8 mouse cellular contexts compared by ENCODE assay signal in the genomic region with DNA sequence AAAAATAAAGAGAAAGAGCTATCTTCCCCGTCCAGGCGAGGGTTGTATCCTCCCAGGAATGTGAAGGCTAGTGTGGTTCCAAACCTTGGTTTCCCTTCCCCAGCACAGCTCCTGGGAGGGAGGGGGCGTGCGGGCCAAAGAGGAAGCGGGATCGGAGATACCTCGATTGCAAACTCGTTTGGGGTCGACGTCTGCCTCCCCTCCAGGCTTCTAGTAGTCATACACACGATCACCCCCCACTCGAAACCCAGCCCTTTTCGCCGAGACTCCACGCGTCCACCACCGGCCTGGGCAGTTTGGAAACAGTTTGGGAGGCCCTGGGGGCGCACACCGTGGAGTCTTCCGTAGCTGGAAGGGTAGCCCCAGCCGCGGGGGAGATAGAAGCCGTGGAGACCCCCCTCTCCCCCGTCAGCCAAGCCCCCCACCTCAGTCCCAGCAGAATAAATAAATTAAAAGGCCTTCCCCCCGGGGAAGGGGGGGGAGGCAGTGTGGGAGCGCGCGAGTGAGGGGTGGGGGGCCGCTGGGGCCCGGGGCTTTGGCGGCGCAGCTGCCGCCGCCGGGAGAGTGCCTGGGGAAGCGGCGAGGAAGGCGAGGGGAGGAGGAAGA. TPM values are rescaled to one million over a fixed set of nuclear protein-coding genes. Genes with fewer than 3 reads are reported as not detected.
DNase-seq lines count a peak whose midpoint lies in the region; ATAC-seq and TF ChIP-seq lines count a peak whose summit lies in the region.

No protein-coding gene starts in this region.

- in situ Hi-C loops in ES-E14 (cut with MboI; ENCODE audit: low sequenced_read_pairs in 2 of 2, unreplicated experiment in 2 of 2), result no loop called here

- peak overlapping the region; percentile 90 for H3K9ac ChIP-seq in ES-E14 (ENCODE audit: insufficient read depth, low read depth, low read length, poor library complexity, severe bottlenecking)
- peak overlapping the region; percentile 97 for H3K9ac ChIP-seq in heart, embryonic 16.5 days (ENCODE audit: low read length)
- H3K9ac ChIP-seq in limb, embryonic 14.5 days (ENCODE audit: low read depth, low read length, severe bottlenecking), result peak overlapping the region; percentile 99
- H3K9ac ChIP-seq in midbrain, embryonic 14.5 days (replicated peaks; ENCODE audit: low read length), result peak overlapping the region; percentile 100

- WGBS in kidney, adult 2 months, result under 1% methylated on average over 37 of the region's 38 CpGs
- under 1% methylated on average over 37 of the region's 38 CpGs for WGBS in heart, embryonic 16.5 days
- under 1% methylated on average over 25 of the region's 38 CpGs for WGBS in limb, embryonic 14.5 days
- under 1% methylated on average over 35 of the region's 38 CpGs for WGBS in midbrain, embryonic 14.5 days

- H3K4me3 ChIP-seq in kidney, adult 2 months (ENCODE audit: insufficient read depth, low read depth, low read length), result peak overlapping the region; percentile 57
- H3K4me3 ChIP-seq in ES-E14 (ENCODE audit: insufficient read depth in 1 of 2, low read depth in 1 of 2, low read length in 2 of 2, poor library complexity in 1 of 2, severe bottlenecking in 1 of 2), result peak overlapping the region; percentile 63 to 76
- peak overlapping the region; percentile 78 for H3K4me3 ChIP-seq in heart, embryonic 16.5 days (ENCODE audit: low read length)
- H3K4me3 ChIP-seq in limb, embryonic 14.5 days (replicated peaks; ENCODE audit: low read length), result peak overlapping the region; percentile 93
- H3K4me3 ChIP-seq in midbrain, embryonic 14.5 days (replicated peaks; ENCODE audit: low read depth, low read length), result peak overlapping the region; percentile 91

- no peak for TF ChIP-seq POLR2A in kidney, adult 2 months (IDR thresholded peaks at IDR 0.05; ENCODE audit: low read depth, low read length)
- TF ChIP-seq POLR2A in limb, embryonic 14.5 days (IDR thresholded peaks at IDR 0.05; ENCODE audit: borderline replicate concordance, extremely low read depth, insufficient read depth, insufficient read length), result no peak; the same call in 1 of the 2 replicates

- no peaks in the 10 kb centered on the region; the same call in 1 of the 2 replicates for H3K36me3 ChIP-seq in kidney, adult 2 months (ENCODE audit: control insufficient read depth, insufficient read depth, low read length)
- H3K36me3 ChIP-seq in ES-E14 (ENCODE audit: control insufficient read depth, insufficient read depth, low read length, poor library complexity, severe bottlenecking), result peaks cover 17% of the 10 kb centered on the region
- peaks cover 5% of the 10 kb centered on the region for H3K36me3 ChIP-seq in heart, embryonic 16.5 days (ENCODE audit: control insufficient read depth, insufficient read depth)
- peaks cover 19% of the 10 kb centered on the region for H3K36me3 ChIP-seq in limb, embryonic 14.5 days (ENCODE audit: control insufficient read depth, insufficient read depth, low read length)
- peaks cover 18% of the 10 kb centered on the region for H3K36me3 ChIP-seq in midbrain, embryonic 14.5 days (ENCODE audit: control insufficient read depth, insufficient read depth, low read length)

- ATAC-seq in heart, embryonic 16.5 days (replicated peaks; ENCODE audit: extremely low read depth, insufficient read depth, low FRiP score), result peak; percentile 4; the same call in 1 of the 2 replicates
- ATAC-seq in limb, embryonic 14.5 days (ENCODE audit: low FRiP score, low read depth), result peak; percentile 8; the same call in 1 of the 2 replicates
- peak; percentile 25 for ATAC-seq in midbrain, embryonic 14.5 days (ENCODE audit: low FRiP score, low TSS enrichment)

- peak overlapping the region; percentile 96 for H3K27ac ChIP-seq in kidney, adult 2 months (ENCODE audit: insufficient read depth, low read depth, low read length)
- H3K27ac ChIP-seq in ES-E14 (ENCODE audit: insufficient read depth, low read depth, low read length, poor library complexity, severe bottlenecking), result peak overlapping the region; percentile 94
- H3K27ac ChIP-seq in heart, embryonic 16.5 days (ENCODE audit: low read length), result peak overlapping the region; percentile 100
- H3K27ac ChIP-seq in limb, embryonic 14.5 days (replicated peaks; ENCODE audit: low read depth, low read length), result peak overlapping the region; percentile 100
- H3K27ac ChIP-seq in midbrain, embryonic 14.5 days (replicated peaks; ENCODE audit: low read depth, low read length), result peak overlapping the region; percentile 100

- no peaks in the 10 kb centered on the region for H3K9me3 ChIP-seq in ES-E14 (ENCODE audit: control insufficient read depth, insufficient read depth, low read depth, low read length)
- no peaks in the 10 kb centered on the region for H3K9me3 ChIP-seq in heart, embryonic 16.5 days (replicated peaks; ENCODE audit: control insufficient read depth, low read length)
- H3K9me3 ChIP-seq in limb, embryonic 14.5 days (ENCODE audit: control insufficient read depth, low read length), result no peaks in the 10 kb centered on the region
- no peaks in the 10 kb centered on the region for H3K9me3 ChIP-seq in midbrain, embryonic 14.5 days (ENCODE audit: control insufficient read depth, low read length)

- H3K27me3 ChIP-seq in kidney, adult 2 months (replicated peaks; ENCODE audit: control insufficient read depth, insufficient read depth, low read length), result no peaks in the 10 kb centered on the region
- no peaks in the 10 kb centered on the region for H3K27me3 ChIP-seq in heart, embryonic 16.5 days (ENCODE audit: control insufficient read depth, insufficient read depth, low read length)
- no peaks in the 10 kb centered on the region for H3K27me3 ChIP-seq in limb, embryonic 14.5 days (ENCODE audit: control insufficient read depth, insufficient read depth, low read length)
- H3K27me3 ChIP-seq in midbrain, embryonic 14.5 days (ENCODE audit: control insufficient read depth, insufficient read depth, low read length), result no peaks in the 10 kb centered on the region

- DNase-seq in kidney, adult 2 months, result no peak
- DNase-seq in kidney, adult 9 months, result no peak
- DNase-seq in ES-E14 (ENCODE audit: low read depth, low spot score), result no peak
- peak; percentile 80 for DNase-seq in embryo, embryonic 10 days (ENCODE audit: low spot score)
- DNase-seq in limb, embryonic 14.5 days (ENCODE audit: low spot score), result peak; percentile 60
- DNase-seq in midbrain, embryonic 14.5 days, result peak; percentile 80
- DNase-seq in thymus, postnatal 10 days (ENCODE audit: low spot score in 2 of 2), result peak; percentile 54 to 72

- H3K4me2 ChIP-seq in heart, embryonic 16.5 days (ENCODE audit: low read depth, low read length), result peak overlapping the region; percentile 97
- H3K4me2 ChIP-seq in limb, embryonic 14.5 days (replicated peaks; ENCODE audit: low read depth, low read length, severe bottlenecking), result peak overlapping the region; percentile 100
- H3K4me2 ChIP-seq in midbrain, embryonic 14.5 days (ENCODE audit: low read length), result peak overlapping the region; percentile 100

- no peak for TF ChIP-seq CTCF in kidney, adult 2 months (conservative IDR thresholded peaks at IDR 0.05; ENCODE audit: insufficient read depth, insufficient read length, low read depth, low read length)

- peaks cover 16% of the 10 kb centered on the region for H3K4me1 ChIP-seq in kidney, adult 2 months (ENCODE audit: control insufficient read depth, insufficient read depth, low read length)
- peaks cover 8 to 11% of the 10 kb centered on the region in 2 experiments; a peak in 2 of 4 replicates for H3K4me1 ChIP-seq in ES-E14 (ENCODE audit: control insufficient read depth in 2 of 2, insufficient read depth in 2 of 2, low read length in 2 of 2, poor library complexity in 1 of 2)
- H3K4me1 ChIP-seq in heart, embryonic 16.5 days (ENCODE audit: control insufficient read depth, insufficient read depth, low read length), result peaks cover 44% of the 10 kb centered on the region
- peaks cover 38% of the 10 kb centered on the region for H3K4me1 ChIP-seq in limb, embryonic 14.5 days (ENCODE audit: control insufficient read depth, insufficient read depth, low read length)
- peaks cover 35% of the 10 kb centered on the region for H3K4me1 ChIP-seq in midbrain, embryonic 14.5 days (ENCODE audit: control insufficient read depth, insufficient read depth, low read length)

TF ChIP-seq in ES-E14, 5 proteins besides CTCF, POLR2A, EP300 and RAD21:
- TF ChIP-seq HCFC1 (IDR thresholded peaks at IDR 0.05; ENCODE audit: borderline replicate concordance, insufficient read depth, low read length) (no peak), CHD2 (IDR thresholded peaks at IDR 0.05; ENCODE audit: low read depth, low read length) (no peak)

RNA-seq across cellular contexts. Expression of a gene that starts 0.3 kb away (rescaled TPM):
- 6.7 and 8.8 TPM in 2 replicates for polyA plus RNA-seq in kidney, adult 2 months (2012; rRNA removed)
- total RNA-seq in ES-E14 (2012; rRNA removed), result 7.6 and 9.8 TPM in 2 replicates
- 6.0 and 6.5 TPM in 2 replicates for polyA plus RNA-seq in heart, embryonic 16.5 days (2015; fragmentation: Nextera tagmentation; extraction: Ambion mirVana)
- 15.0 and 17.5 TPM in 2 replicates for polyA plus RNA-seq in limb, embryonic 14.5 days (2012; rRNA removed)
- polyA plus RNA-seq in limb, embryonic 14.5 days (2014; fragmentation: Nextera tagmentation; extraction: Ambion mirVana), result 11.7 and 13.2 TPM in 2 replicates
- polyA plus RNA-seq in midbrain, embryonic 14.5 days (2014; fragmentation: Nextera tagmentation; extraction: Ambion mirVana), result 14.2 and 15.0 TPM in 2 replicates

RNA-seq across cellular contexts. Expression of a gene that starts 9.2 kb away (rescaled TPM):
- 12.1 and 13.4 TPM in 2 replicates for polyA plus RNA-seq in kidney, adult 2 months (2012; rRNA removed)
- total RNA-seq in ES-E14 (2012; rRNA removed), result 2.3 and 2.5 TPM in 2 replicates
- polyA plus RNA-seq in heart, embryonic 16.5 days (2015; fragmentation: Nextera tagmentation; extraction: Ambion mirVana), result 2.2 and 2.4 TPM in 2 replicates
- polyA plus RNA-seq in limb, embryonic 14.5 days (2012; rRNA removed), result 5.8 and 6.6 TPM in 2 replicates
- 3.9 and 4.9 TPM in 2 replicates for polyA plus RNA-seq in limb, embryonic 14.5 days (2014; fragmentation: Nextera tagmentation; extraction: Ambion mirVana)
- polyA plus RNA-seq in midbrain, embryonic 14.5 days (2014; fragmentation: Nextera tagmentation; extraction: Ambion mirVana), result 7.1 and 8.9 TPM in 2 replicates

RNA-seq across cellular contexts. Expression of a gene that starts 27.6 kb away (rescaled TPM):
- 34.2 and 35.1 TPM in 2 replicates for polyA plus RNA-seq in kidney, adult 2 months (2012; rRNA removed)
- 22.9 and 27.0 TPM in 2 replicates for total RNA-seq in ES-E14 (2012; rRNA removed)
- polyA plus RNA-seq in heart, embryonic 16.5 days (2015; fragmentation: Nextera tagmentation; extraction: Ambion mirVana), result 60.0 and 63.8 TPM in 2 replicates
- 44.0 and 47.0 TPM in 2 replicates for polyA plus RNA-seq in limb, embryonic 14.5 days (2012; rRNA removed)
- 61.1 and 65.1 TPM in 2 replicates for polyA plus RNA-seq in limb, embryonic 14.5 days (2014; fragmentation: Nextera tagmentation; extraction: Ambion mirVana)
- 51.3 and 61.2 TPM in 2 replicates for polyA plus RNA-seq in midbrain, embryonic 14.5 days (2014; fragmentation: Nextera tagmentation; extraction: Ambion mirVana)

RNA-seq across cellular contexts. Expression of a gene that starts 40.9 kb away (rescaled TPM):
- polyA plus RNA-seq in kidney, adult 2 months (2012; rRNA removed), result 418 and 439 TPM in 2 replicates
- not detected in 2 replicates for total RNA-seq in ES-E14 (2012; rRNA removed)
- polyA plus RNA-seq in heart, embryonic 16.5 days (2015; fragmentation: Nextera tagmentation; extraction: Ambion mirVana), result 0.20 and 0.46 TPM in 2 replicates
- not detected in 2 replicates for polyA plus RNA-seq in limb, embryonic 14.5 days (2012; rRNA removed)
- not detected in 2 replicates for polyA plus RNA-seq in limb, embryonic 14.5 days (2014; fragmentation: Nextera tagmentation; extraction: Ambion mirVana)
- not detected in 2 replicates for polyA plus RNA-seq in midbrain, embryonic 14.5 days (2014; fragmentation: Nextera tagmentation; extraction: Ambion mirVana)

Comparison
In these comparisons a context has a peak if more than half of its experiments do, and no peak if none do; other contexts are left out.
1. DNase-seq: peak in embryo, embryonic 10 days (single experiment), limb, embryonic 14.5 days (single experiment), midbrain, embryonic 14.5 days (single experiment) and thymus, postnatal 10 days (2 of 2); none in kidney, adult 2 months (single experiment), kidney, adult 9 months (single experiment) and ES-E14 (single experiment).
2. Peak in every context shown above with its lines, with median percentiles within 50 percentile points of each other: H3K27ac ChIP-seq, H3K4me3 ChIP-seq, H3K9ac ChIP-seq, ATAC-seq and H3K4me2 ChIP-seq.